ENCODE assay signal across 1 mouse cellular context in the genomic region with DNA sequence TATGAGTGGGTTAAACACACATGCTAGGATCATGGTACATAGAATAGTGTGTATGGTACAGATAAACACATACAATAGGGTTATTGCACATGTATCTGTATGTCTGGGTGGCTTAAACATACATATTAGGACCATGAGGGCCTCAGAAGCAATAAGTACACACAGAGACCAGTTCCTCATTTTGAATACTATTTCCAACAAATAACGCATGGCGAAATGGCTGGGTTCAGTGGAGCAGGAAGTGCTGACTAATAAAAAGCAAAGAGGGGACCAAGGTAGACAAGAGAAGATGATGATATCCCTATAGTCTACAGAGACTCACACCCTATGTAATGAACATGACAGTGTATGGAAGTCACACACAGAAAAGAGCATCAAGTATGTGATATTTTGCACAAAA.
TF ChIP-seq lines count a peak whose summit lies in the region.

No protein-coding gene starts in this region.

TF ChIP-seq in CH12.LX, 34 proteins besides CTCF, POLR2A, EP300 and RAD21:
- TF ChIP-seq BHLHE40 (IDR thresholded peaks at IDR 0.05; ENCODE audit: low read depth, low read length) (no peak), MAZ (IDR thresholded peaks at IDR 0.05; ENCODE audit: low read depth, low read length) (no peak), MAFK (IDR thresholded peaks at IDR 0.05; ENCODE audit: insufficient replicate concordance, low read length) (no peak), MYC (IDR thresholded peaks at IDR 0.05; ENCODE audit: low read depth, low read length) (no peak), NRF1 (IDR thresholded peaks at IDR 0.05; ENCODE audit: low read depth, low read length) (no peak), E2F4 (IDR thresholded peaks at IDR 0.05; ENCODE audit: insufficient replicate concordance, low read depth, low read length) (no peak), ELF1 (IDR thresholded peaks at IDR 0.05; ENCODE audit: low read depth, low read length) (no peak), MEF2A (IDR thresholded peaks at IDR 0.05; ENCODE audit: borderline replicate concordance, low read depth, low read length) (no peak), KAT2A (IDR thresholded peaks at IDR 0.05; ENCODE audit: insufficient replicate concordance, low read length) (no peak), JUN (IDR thresholded peaks at IDR 0.05; ENCODE audit: insufficient read depth, low read depth, low read length) (no peak), MXI1 (IDR thresholded peaks at IDR 0.05; ENCODE audit: low read depth, low read length) (no peak), ZKSCAN1 (IDR thresholded peaks at IDR 0.05; ENCODE audit: borderline replicate concordance, low read depth, low read length) (no peak), ZNF384 (IDR thresholded peaks at IDR 0.05; ENCODE audit: low read depth, low read length) (no peak), ETS1 (conservative IDR thresholded peaks at IDR 0.05; ENCODE audit: low read depth, low read length) (no peak), USF1 (IDR thresholded peaks at IDR 0.05; ENCODE audit: low read depth, low read length) (no peak), GABPA (IDR thresholded peaks at IDR 0.05; ENCODE audit: insufficient replicate concordance, low read depth, low read length) (no peak), TBP (conservative IDR thresholded peaks at IDR 0.05; ENCODE audit: low read depth, low read length) (no peak), SIN3A (IDR thresholded peaks at IDR 0.05; ENCODE audit: low read length) (no peak), JUND (conservative IDR thresholded peaks at IDR 0.05; ENCODE audit: low read depth, low read length) (no peak)
